Mouse (Mus musculus): ENCODE results near the gene Slc15a1. TPM values are rescaled to one million over a fixed set of nuclear protein-coding genes. Genes with fewer than 3 reads are reported as not detected.

Gene Slc15a1
- polyA plus RNA-seq, 1 experiment from 2014 or later, result not detected

GRCm38 (mm10) chr14:121460966-121461365 is 44.1 kb downstream of the Slc15a1 start:
- 89% methylated on average over 3 of the region's 3 CpGs for WGBS
- H3K9ac ChIP-seq, result no peak overlapping the region

GRCm38 (mm10) chr14:121458521-121458920 is 46.5 kb downstream of the Slc15a1 start:
- Histone ChIP-seq H3K4me3 (replicated peaks; ENCODE audit: low read length) (no peak overlapping the region), H3K9ac (no peak overlapping the region), H3K27me3 (ENCODE audit: control insufficient read depth, insufficient read depth, low read length) (no peaks in the 10 kb centered on the region), H3K9me3 (ENCODE audit: control insufficient read depth, low read length) (no peaks in the 10 kb centered on the region), H3K4me2 (replicated peaks) (no peak overlapping the region), H3K36me3 (replicated peaks; ENCODE audit: control insufficient read depth, insufficient read depth) (no peaks in the 10 kb centered on the region), H3K27ac (no peak overlapping the region), H3K4me1 (replicated peaks; ENCODE audit: control insufficient read depth, insufficient read depth, low read length) (no peaks in the 10 kb centered on the region)
- ATAC-seq (ENCODE audit: low FRiP score) (no peak), DNase-seq (ENCODE audit: low spot score) (no peak)
- 53% methylated on average over 1 of the region's 1 CpGs for WGBS

More at GRCm38 (mm10) chr14:121460966-121461365, 44.1 kb downstream of the Slc15a1 start:
- DNase-seq (ENCODE audit: low spot score) (no peak), ATAC-seq (ENCODE audit: low FRiP score) (no peak)
- H3K4me2 ChIP-seq (replicated peaks), result no peak overlapping the region
- no peaks in the 10 kb centered on the region for H3K4me1 ChIP-seq (replicated peaks; ENCODE audit: control insufficient read depth, insufficient read depth, low read length)
- H3K27me3 ChIP-seq (ENCODE audit: control insufficient read depth, insufficient read depth, low read length), result no peaks in the 10 kb centered on the region
- H3K9me3 ChIP-seq (ENCODE audit: control insufficient read depth, low read length), result no peaks in the 10 kb centered on the region
- no peak overlapping the region for H3K4me3 ChIP-seq (replicated peaks; ENCODE audit: low read length)
- no peak overlapping the region for H3K27ac ChIP-seq
- no peaks in the 10 kb centered on the region for H3K36me3 ChIP-seq (replicated peaks; ENCODE audit: control insufficient read depth, insufficient read depth)

- Histone ChIP-seq H3K27me3 (ENCODE audit: control insufficient read depth, insufficient read depth, low read length) (no peaks in the 10 kb centered on the region), H3K27ac (no peak overlapping the region), H3K4me2 (replicated peaks) (no peak overlapping the region), H3K9me3 (ENCODE audit: control insufficient read depth, low read length) (no peaks in the 10 kb centered on the region), H3K4me1 (replicated peaks; ENCODE audit: control insufficient read depth, insufficient read depth, low read length) (no peaks in the 10 kb centered on the region), H3K9ac (no peak overlapping the region), H3K4me3 (replicated peaks; ENCODE audit: low read length) (no peak overlapping the region), H3K36me3 (replicated peaks; ENCODE audit: control insufficient read depth, insufficient read depth) (no peaks in the 10 kb centered on the region)
- 75% methylated on average over 6 of the region's 6 CpGs for WGBS
- no peak for ATAC-seq (ENCODE audit: low FRiP score)
- DNase-seq (ENCODE audit: low spot score), result no peak
These were observed 47.5 kb downstream of the Slc15a1 start for GRCm38 (mm10) chr14:121457536-121457935.

GRCm38 (mm10) chr14:121456416-121457285 is 48.4 kb downstream of the Slc15a1 start:
- no peak overlapping the region for H3K9ac ChIP-seq
- ATAC-seq (ENCODE audit: low FRiP score) (no peak), DNase-seq (ENCODE audit: low spot score) (no peak)
- no peak overlapping the region for H3K4me3 ChIP-seq (replicated peaks; ENCODE audit: low read length)
- no peaks in the 10 kb centered on the region for H3K36me3 ChIP-seq (replicated peaks; ENCODE audit: control insufficient read depth, insufficient read depth)
- H3K4me1 ChIP-seq (replicated peaks; ENCODE audit: control insufficient read depth, insufficient read depth, low read length), result no peaks in the 10 kb centered on the region
- no peak overlapping the region for H3K27ac ChIP-seq
- H3K9me3 ChIP-seq (ENCODE audit: control insufficient read depth, low read length), result no peaks in the 10 kb centered on the region
- H3K27me3 ChIP-seq (ENCODE audit: control insufficient read depth, insufficient read depth, low read length), result no peaks in the 10 kb centered on the region
- WGBS, result 85% methylated on average over 11 of the region's 11 CpGs
- no peak overlapping the region for H3K4me2 ChIP-seq (replicated peaks)

- no peaks in the 10 kb centered on the region for H3K4me1 ChIP-seq (replicated peaks; ENCODE audit: control insufficient read depth, insufficient read depth, low read length)
- no peak for DNase-seq (ENCODE audit: low spot score)
- H3K4me2 ChIP-seq (replicated peaks), result no peak overlapping the region
- ATAC-seq (ENCODE audit: low FRiP score), result no peak
- no peaks in the 10 kb centered on the region for H3K27me3 ChIP-seq (ENCODE audit: control insufficient read depth, insufficient read depth, low read length)
- WGBS, result 88% methylated on average over 15 of the region's 15 CpGs
- H3K4me3 ChIP-seq (replicated peaks; ENCODE audit: low read length), result no peak overlapping the region
- H3K9me3 ChIP-seq (ENCODE audit: control insufficient read depth, low read length), result no peaks in the 10 kb centered on the region
- H3K27ac ChIP-seq, result no peak overlapping the region
- H3K36me3 ChIP-seq (replicated peaks; ENCODE audit: control insufficient read depth, insufficient read depth), result no peaks in the 10 kb centered on the region
- no peak overlapping the region for H3K9ac ChIP-seq
These were observed 49.1 kb downstream of the Slc15a1 start for GRCm38 (mm10) chr14:121455976-121456375.

- ATAC-seq (ENCODE audit: low FRiP score) (no peak), DNase-seq (ENCODE audit: low spot score) (peak; percentile 74)
- no peak overlapping the region for H3K4me3 ChIP-seq (replicated peaks; ENCODE audit: low read length)
- H3K4me1 ChIP-seq (replicated peaks; ENCODE audit: control insufficient read depth, insufficient read depth, low read length), result no peaks in the 10 kb centered on the region
- H3K4me2 ChIP-seq (replicated peaks), result no peak overlapping the region
- 8% methylated on average over 6 of the region's 6 CpGs for WGBS
- H3K27ac ChIP-seq, result no peak overlapping the region
- H3K36me3 ChIP-seq (replicated peaks; ENCODE audit: control insufficient read depth, insufficient read depth), result no peaks in the 10 kb centered on the region
- H3K27me3 ChIP-seq (ENCODE audit: control insufficient read depth, insufficient read depth, low read length), result no peaks in the 10 kb centered on the region
- H3K9ac ChIP-seq, result no peak overlapping the region
- no peaks in the 10 kb centered on the region for H3K9me3 ChIP-seq (ENCODE audit: control insufficient read depth, low read length)
These were observed 49.5 kb downstream of the Slc15a1 start for GRCm38 (mm10) chr14:121455527-121455926.

GRCm38 (mm10) chr14:121453130-121453529 is 51.9 kb downstream of the Slc15a1 start:
- no peaks in the 10 kb centered on the region for H3K4me1 ChIP-seq (replicated peaks; ENCODE audit: control insufficient read depth, insufficient read depth, low read length)
- no peak overlapping the region for H3K4me3 ChIP-seq (replicated peaks; ENCODE audit: low read length)
- no peak for DNase-seq (ENCODE audit: low spot score)
- H3K9me3 ChIP-seq (ENCODE audit: control insufficient read depth, low read length), result no peaks in the 10 kb centered on the region
- H3K9ac ChIP-seq, result no peak overlapping the region
- H3K4me2 ChIP-seq (replicated peaks), result no peak overlapping the region
- ATAC-seq (ENCODE audit: low FRiP score), result no peak
- H3K27ac ChIP-seq, result no peak overlapping the region
- H3K27me3 ChIP-seq (ENCODE audit: control insufficient read depth, insufficient read depth, low read length), result no peaks in the 10 kb centered on the region
- H3K36me3 ChIP-seq (replicated peaks; ENCODE audit: control insufficient read depth, insufficient read depth), result no peaks in the 10 kb centered on the region
- 76% methylated on average over 3 of the region's 3 CpGs for WGBS

GRCm38 (mm10) chr14:121452227-121452626 is 52.8 kb downstream of the Slc15a1 start:
- ATAC-seq (ENCODE audit: low FRiP score), result no peak
- H3K9me3 ChIP-seq (ENCODE audit: control insufficient read depth, low read length), result no peaks in the 10 kb centered on the region
- no peak overlapping the region for H3K27ac ChIP-seq
- no peak overlapping the region for H3K9ac ChIP-seq
- 87% methylated on average over 6 of the region's 6 CpGs for WGBS
- no peaks in the 10 kb centered on the region for H3K27me3 ChIP-seq (ENCODE audit: control insufficient read depth, insufficient read depth, low read length)
- no peaks in the 10 kb centered on the region for H3K4me1 ChIP-seq (replicated peaks; ENCODE audit: control insufficient read depth, insufficient read depth, low read length)
- no peak overlapping the region for H3K4me2 ChIP-seq (replicated peaks)
- no peak overlapping the region for H3K4me3 ChIP-seq (replicated peaks; ENCODE audit: low read length)
- H3K36me3 ChIP-seq (replicated peaks; ENCODE audit: control insufficient read depth, insufficient read depth), result no peaks in the 10 kb centered on the region
- no peak for DNase-seq (ENCODE audit: low spot score)

- peaks cover 7% of the 10 kb centered on the region; the same call in 1 of the 2 replicates for H3K4me1 ChIP-seq (replicated peaks; ENCODE audit: control insufficient read depth, insufficient read depth, low read length)
- H3K9me3 ChIP-seq (ENCODE audit: control insufficient read depth, low read length), result no peaks in the 10 kb centered on the region
- no peak overlapping the region for H3K4me2 ChIP-seq (replicated peaks)
- H3K27ac ChIP-seq, result no peak overlapping the region
- no peak for ATAC-seq (ENCODE audit: low FRiP score)
- no peaks in the 10 kb centered on the region for H3K36me3 ChIP-seq (replicated peaks; ENCODE audit: control insufficient read depth, insufficient read depth)
- H3K9ac ChIP-seq, result no peak overlapping the region
- H3K27me3 ChIP-seq (ENCODE audit: control insufficient read depth, insufficient read depth, low read length), result no peaks in the 10 kb centered on the region
- DNase-seq (ENCODE audit: low spot score), result no peak
- H3K4me3 ChIP-seq (replicated peaks; ENCODE audit: low read length), result no peak overlapping the region
- 71% methylated on average over 7 of the region's 7 CpGs for WGBS
These were observed 53.5 kb downstream of the Slc15a1 start for GRCm38 (mm10) chr14:121451424-121452029.

Measured in hindbrain, embryonic 14.5 days (tissue).